Mouse (Mus musculus): ENCODE measurements around the gene Gnmt.
A peak's percentile ranks its signal among the peaks of the same experiment; 100 is the strongest.

Gene Gnmt

DNA sequence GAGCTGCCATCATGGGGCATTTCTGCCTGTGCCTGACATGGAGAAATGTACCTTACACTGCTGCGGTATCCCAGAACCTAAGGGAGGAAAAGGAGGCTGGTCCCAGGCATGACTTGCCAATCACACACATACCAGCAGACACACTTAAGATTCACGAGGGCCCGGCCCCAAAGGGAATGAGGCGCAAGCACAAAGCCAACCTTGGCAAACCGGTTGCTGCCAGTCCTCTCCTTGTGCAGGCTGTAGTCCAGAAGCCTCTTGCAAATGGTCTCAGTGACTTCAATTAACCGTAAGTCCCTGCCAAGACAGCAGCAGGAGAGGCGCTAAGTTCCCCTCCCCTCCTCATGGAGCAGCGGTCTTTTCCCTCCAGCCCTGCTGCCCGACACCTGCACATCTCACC, 14.0 kb upstream of the Gnmt start:
- DNase-seq (ENCODE audit: low read depth, low spot score), result no peak

DNA sequence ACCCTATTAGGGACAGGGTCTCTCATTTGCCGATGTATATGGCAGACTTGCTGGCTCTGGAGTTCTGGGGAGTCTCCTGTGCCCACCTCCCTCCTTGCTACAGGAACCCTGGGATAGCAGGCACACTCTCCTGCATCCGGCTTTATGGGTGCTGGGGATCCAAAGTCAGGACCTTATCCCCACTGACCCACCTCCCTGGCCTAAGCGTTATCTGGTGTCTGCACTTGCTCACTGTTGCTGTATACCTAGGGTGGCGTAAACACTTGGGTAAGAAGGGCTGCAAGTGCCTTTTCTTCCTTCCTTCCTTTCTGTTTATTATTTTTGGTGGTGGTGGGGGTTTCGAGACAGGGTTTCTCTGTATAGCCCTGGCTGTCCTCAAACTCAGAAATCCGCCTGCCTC, 12.3 kb upstream of the Gnmt start:
- no peak for DNase-seq (ENCODE audit: low read depth, low spot score)

- no peak for DNase-seq (ENCODE audit: low read depth, low spot score)
Measured at GRCm38 (mm10) chr17:46736160-46736559, 7.2 kb upstream of the Gnmt start.

DNA sequence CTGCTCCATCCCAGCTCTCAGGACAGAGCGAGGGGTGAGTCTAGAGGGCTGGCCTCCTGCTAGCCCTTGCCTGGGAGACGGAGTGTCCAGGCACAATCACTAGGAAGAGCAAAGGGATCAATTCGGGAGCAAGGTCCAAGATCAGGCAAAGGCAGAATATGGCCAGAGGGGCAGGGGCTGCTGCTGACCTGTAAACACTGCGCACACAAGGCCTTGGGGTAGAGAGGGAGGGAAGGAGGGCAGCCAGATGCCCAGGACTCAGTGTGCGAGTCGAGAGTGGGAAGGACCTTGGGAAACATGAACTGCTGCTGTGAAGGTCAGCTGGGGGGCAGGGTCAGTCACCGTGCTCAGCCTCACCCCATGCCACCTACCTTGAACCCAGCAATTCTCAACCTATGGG, 6.3 kb upstream of the Gnmt start:
- DNase-seq (ENCODE audit: low read depth, low spot score), result no peak

DNA sequence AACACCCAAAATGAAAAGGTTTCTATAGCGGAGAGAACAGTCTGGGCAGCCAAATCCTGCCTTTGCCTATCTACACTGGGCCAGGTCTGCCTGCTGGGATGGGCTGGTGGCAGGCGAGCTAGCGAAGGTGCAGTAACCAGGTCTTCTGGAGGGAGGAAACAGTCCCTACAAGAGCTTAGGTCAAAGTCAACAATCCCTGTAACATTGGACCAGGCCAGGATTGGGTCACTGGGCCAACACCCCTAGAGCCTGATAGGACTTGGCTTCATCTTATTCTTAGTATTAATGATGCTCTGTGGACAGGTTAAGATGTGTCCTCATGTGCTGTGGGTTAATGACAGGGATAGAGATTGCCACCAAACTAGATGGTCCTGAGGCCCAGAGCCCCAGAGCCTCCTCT, 5.1 kb upstream of the Gnmt start:
- DNase-seq (ENCODE audit: low read depth, low spot score), result no peak

DNA sequence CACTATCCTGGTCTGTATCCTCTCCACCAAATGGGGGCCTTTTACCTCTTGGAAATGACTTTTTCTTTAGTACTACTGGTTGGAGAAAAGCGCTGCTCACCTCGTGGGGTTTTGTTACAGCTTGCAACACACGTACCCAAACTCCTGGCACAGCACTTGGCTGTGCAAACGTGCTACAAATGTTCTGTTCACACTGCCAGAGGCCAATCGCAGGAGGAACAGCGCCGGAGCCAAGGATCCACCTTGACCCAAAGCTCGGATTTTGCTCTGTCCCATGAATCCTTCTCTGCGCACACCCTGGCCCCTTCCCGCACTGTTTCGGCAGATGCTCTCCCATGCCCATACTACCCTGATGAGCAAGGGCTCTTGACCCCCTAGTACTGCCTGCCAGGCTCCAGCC, 472 bp downstream of the Gnmt start:
- DNase-seq (ENCODE audit: low read depth, low spot score), result no peak

- DNase-seq (ENCODE audit: low read depth, low spot score), result no peak
Measured at GRCm38 (mm10) chr17:46728021-46728420, 947 bp downstream of the Gnmt start.

DNA sequence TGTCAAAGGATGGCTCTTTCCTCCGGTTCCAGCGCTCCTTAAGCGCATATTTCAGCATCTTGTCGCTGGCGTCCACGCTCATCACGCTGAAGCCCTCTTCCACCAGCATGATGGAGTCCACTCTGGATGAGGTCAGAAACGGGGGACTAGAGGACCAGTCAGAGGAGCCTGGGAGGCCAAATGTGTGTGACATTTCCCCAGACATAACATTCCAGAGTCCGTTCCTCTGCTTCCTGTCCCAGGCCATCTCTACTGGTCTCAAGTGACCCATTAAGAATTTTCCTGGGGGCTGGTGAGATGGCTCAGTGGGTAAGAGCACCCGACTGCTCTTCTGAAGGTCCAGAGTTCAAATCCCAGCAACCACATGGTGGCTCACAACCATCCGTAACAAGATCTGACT, 1.7 kb downstream of the Gnmt start:
- DNase-seq (ENCODE audit: low read depth, low spot score), result no peak

- DNase-seq (ENCODE audit: low read depth, low spot score), result no peak
Measured at GRCm38 (mm10) chr17:46725731-46726645, 3.0 kb downstream of the Gnmt start.

- DNase-seq (ENCODE audit: low read depth, low spot score), result no peak
Measured at GRCm38 (mm10) chr17:46725273-46725672, 3.7 kb downstream of the Gnmt start.

GRCm38 (mm10) chr17:46724477-46725084, 4.4 kb downstream of the Gnmt start:
- no peak for DNase-seq (ENCODE audit: low read depth, low spot score)

GRCm38 (mm10) chr17:46721077-46721476, 7.9 kb downstream of the Gnmt start:
- no peak for DNase-seq (ENCODE audit: low read depth, low spot score)

DNA sequence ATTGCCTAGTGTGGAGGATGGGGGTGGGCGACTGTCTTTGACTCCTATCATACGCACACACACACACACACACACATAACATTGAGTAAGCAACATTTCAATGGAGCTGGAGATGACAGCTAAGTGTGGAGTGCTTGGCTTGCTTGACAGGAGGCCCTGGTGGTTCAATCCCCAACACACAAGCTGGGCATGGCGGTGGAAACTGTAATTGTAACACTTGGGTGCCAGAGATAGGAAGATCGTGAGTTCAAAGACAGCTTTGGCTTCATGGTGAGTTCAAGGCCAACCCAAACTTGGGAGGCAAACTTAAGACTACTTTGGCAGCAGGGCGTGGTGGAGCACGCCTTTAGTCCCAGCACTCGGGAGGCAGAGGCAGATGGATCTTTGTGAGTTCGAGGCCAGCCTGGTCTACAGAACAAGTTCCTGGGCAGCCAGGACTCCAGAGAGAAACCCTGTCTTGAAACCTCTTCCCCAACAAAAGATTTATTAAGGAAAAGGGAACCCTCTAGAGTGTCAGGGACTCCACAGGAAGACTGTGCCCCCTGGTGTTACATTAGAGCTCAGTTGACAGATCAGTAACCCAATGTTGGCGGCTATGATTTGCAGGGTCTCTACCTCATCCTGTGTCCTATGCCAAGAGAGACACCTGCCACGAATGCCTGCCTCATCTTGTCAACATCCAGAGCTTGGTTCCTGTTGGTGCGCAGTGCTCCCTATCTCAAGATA, 14.0 kb downstream of the Gnmt start:
- no peak for DNase-seq (ENCODE audit: low read depth, low spot score)

DNA sequence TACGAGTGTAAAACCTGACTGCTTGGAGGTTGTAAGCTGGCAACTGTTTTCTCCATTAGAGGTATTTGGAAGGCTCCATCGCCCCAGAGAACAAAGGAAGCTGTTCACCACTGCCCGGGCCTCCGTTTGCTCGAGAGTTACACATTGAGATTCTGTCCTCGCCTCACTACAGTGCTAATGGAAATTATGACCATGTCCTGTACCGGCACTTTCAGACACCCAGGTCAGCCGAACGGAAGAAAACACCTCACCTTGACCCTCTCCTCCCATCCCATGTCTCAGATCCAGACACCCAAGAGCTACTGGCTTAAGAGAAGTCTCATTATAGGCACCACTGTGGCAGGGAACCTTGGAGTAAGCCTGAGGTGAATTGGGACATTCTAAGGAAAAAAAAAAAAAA, 15.1 kb downstream of the Gnmt start:
- no peak for DNase-seq (ENCODE audit: low read depth, low spot score)

GRCm38 (mm10) chr17:46712442-46712841, 16.5 kb downstream of the Gnmt start:
- no peak for DNase-seq (ENCODE audit: low read depth, low spot score)

GRCm38 (mm10) chr17:46711612-46712271, 17.2 kb downstream of the Gnmt start:
- no peak for DNase-seq (ENCODE audit: low read depth, low spot score)

- DNase-seq (ENCODE audit: low read depth, low spot score), result peak; percentile 81
Measured at GRCm38 (mm10) chr17:46710959-46711597, 17.9 kb downstream of the Gnmt start, which contains the start of gene Pex6. Gene Pex6, plus strand, starts transcription at chr17:46711463.

GRCm38 (mm10) chr17:46706375-46707089, 22.4 kb downstream of the Gnmt start:
- no peak for DNase-seq (ENCODE audit: low read depth, low spot score)

- DNase-seq (ENCODE audit: low read depth, low spot score), result peak; percentile 90
Measured at GRCm38 (mm10) chr17:46704887-46705835, 23.8 kb downstream of the Gnmt start, which contains the start of gene Ppp2r5d. Gene Ppp2r5d, minus strand, starts transcription at chr17:46705111.
